Mouse (Mus musculus): ENCODE measurements around the gene Pak1. TPM values are rescaled to one million over a fixed set of nuclear protein-coding genes. Genes with fewer than 3 reads are reported as not detected.

Gene Pak1
- polyA plus RNA-seq, 1 experiment from 2014 or later, result 5.5 TPM

DNA sequence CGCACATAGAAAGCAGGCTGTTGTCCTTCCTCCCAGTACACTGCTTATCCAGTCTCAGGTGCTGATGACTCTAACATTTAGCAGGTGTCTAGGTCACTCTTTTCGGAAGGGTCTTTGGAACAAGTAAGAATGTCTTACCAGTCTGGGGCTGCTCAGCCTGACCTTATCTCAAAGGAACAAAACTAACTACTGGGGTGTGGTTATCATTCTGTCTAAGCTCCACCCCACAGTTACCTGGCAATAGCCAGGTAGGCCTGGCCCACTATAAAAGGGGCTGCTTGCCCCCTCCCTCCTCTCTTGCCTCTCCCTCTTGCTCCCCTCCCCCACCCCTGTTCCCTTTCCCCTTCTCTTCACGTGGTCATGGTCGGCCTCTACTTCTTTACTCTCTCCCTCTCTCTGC lies 19.3 kb upstream of the Pak1 start:
- Histone ChIP-seq H3K4me2 (no peak overlapping the region), H3K27ac (ENCODE audit: low read depth, low read length) (no peak overlapping the region), H3K4me3 (ENCODE audit: low read depth, low read length) (no peak overlapping the region), H3K9ac (ENCODE audit: low read depth, low read length) (no peak overlapping the region), H3K36me3 (ENCODE audit: control insufficient read depth, insufficient read depth, low read length) (no peaks in the 10 kb centered on the region), H3K9me3 (replicated peaks; ENCODE audit: control insufficient read depth, low read length) (no peaks in the 10 kb centered on the region), H3K27me3 (ENCODE audit: control insufficient read depth, insufficient read depth, low read length) (no peaks in the 10 kb centered on the region), H3K4me1 (ENCODE audit: control insufficient read depth, insufficient read depth, low read length) (no peaks in the 10 kb centered on the region)
- WGBS (ENCODE audit: insufficient replicate concordance), result 76% methylated on average over 4 of the region's 4 CpGs
- no peak for ATAC-seq (replicated peaks; ENCODE audit: insufficient number of reproducible peaks, low FRiP score, low TSS enrichment)

DNA sequence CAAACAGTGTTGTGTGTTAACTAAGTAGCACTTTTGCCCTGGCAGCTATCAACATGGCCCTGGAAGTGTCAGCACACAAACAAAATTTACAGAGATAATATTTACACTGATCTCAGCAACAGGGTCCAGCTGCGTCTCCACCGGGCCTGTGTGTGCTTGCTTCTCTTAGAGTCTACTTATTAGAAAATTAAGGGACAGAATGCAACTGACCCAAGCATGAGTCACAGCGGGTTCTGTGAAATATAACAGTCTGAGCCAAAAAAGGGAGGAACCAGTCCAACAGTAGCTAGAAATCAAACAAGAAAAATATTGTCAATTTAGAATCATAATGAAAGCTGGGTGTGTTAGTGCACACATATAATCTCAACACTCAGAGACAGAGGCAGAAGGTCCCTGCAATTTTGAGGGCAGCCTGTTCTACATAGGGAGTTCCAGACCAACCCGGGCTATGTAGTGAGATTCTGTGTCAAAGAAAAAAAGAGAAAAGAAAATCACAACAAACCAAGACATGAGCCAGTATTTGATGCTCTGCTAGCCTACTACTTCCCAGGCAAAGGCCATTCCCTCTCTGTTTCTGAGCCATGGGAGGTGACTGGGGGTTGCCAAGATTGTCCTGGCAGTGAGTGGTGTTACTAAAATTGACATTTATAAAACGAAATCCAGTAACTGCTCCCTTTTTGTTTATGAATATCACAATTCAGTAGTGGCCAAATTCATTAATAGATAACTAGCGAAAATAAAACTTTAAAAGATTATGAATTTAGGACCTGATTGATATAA lies 17.3 kb upstream of the Pak1 start:
- Histone ChIP-seq H3K4me2 (no peak overlapping the region), H3K9me3 (replicated peaks; ENCODE audit: control insufficient read depth, low read length) (no peaks in the 10 kb centered on the region), H3K36me3 (ENCODE audit: control insufficient read depth, insufficient read depth, low read length) (no peaks in the 10 kb centered on the region), H3K4me3 (ENCODE audit: low read depth, low read length) (no peak overlapping the region), H3K9ac (ENCODE audit: low read depth, low read length) (no peak overlapping the region), H3K4me1 (ENCODE audit: control insufficient read depth, insufficient read depth, low read length) (no peaks in the 10 kb centered on the region), H3K27me3 (ENCODE audit: control insufficient read depth, insufficient read depth, low read length) (no peaks in the 10 kb centered on the region), H3K27ac (ENCODE audit: low read depth, low read length) (no peak overlapping the region)
- ATAC-seq (replicated peaks; ENCODE audit: insufficient number of reproducible peaks, low FRiP score, low TSS enrichment), result no peak
- WGBS (ENCODE audit: insufficient replicate concordance), result 76% methylated on average over 6 of the region's 6 CpGs

DNA sequence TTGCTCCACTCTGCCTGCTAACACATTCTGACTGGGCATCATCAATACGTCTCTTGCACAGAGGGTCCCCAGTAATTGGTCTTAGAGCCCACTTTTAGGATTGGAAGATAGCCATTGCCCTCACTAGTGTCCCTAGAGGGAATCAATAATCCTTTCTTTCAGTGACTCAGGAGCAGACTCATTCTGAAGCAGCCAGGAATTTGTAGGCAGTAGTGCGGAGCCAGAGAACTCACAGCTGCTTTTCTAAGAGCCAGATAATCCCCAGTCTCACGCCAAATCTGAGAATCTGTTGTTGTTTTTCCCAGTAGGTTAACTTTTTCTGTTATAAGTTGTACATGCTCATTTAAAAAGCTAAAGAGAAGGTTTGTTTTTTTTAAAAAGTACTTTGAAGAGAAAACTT lies 13.0 kb upstream of the Pak1 start:
- Histone ChIP-seq H3K4me1 (ENCODE audit: control insufficient read depth, insufficient read depth, low read length) (no peaks in the 10 kb centered on the region), H3K36me3 (ENCODE audit: control insufficient read depth, insufficient read depth, low read length) (no peaks in the 10 kb centered on the region), H3K4me2 (no peak overlapping the region), H3K4me3 (ENCODE audit: low read depth, low read length) (no peak overlapping the region), H3K27ac (ENCODE audit: low read depth, low read length) (no peak overlapping the region), H3K9ac (ENCODE audit: low read depth, low read length) (no peak overlapping the region), H3K9me3 (replicated peaks; ENCODE audit: control insufficient read depth, low read length) (no peaks in the 10 kb centered on the region; the same call in 1 of the 2 replicates), H3K27me3 (ENCODE audit: control insufficient read depth, insufficient read depth, low read length) (no peaks in the 10 kb centered on the region)
- ATAC-seq (replicated peaks; ENCODE audit: insufficient number of reproducible peaks, low FRiP score, low TSS enrichment), result no peak
- WGBS (ENCODE audit: insufficient replicate concordance), result 36% methylated on average over 3 of the region's 3 CpGs

DNA sequence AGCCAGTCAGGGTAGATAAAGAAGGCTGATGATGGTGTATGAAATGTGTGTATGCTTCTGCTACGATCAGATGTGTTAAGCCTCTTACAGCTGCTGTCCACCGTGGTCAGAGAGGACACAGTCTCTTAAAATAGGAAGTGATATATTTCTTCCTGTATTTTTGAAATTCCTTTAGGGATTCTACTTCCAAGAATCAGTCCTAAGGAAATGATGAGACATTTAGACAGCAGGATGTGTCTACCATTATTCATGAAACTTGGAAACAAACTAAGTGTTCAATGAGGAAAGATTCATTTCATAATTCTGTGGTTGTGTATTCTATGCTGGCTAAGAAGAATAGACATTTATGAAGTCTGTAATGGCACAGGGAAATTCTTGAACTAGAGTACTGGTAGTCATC lies 12.4 kb upstream of the Pak1 start:
- no peak overlapping the region for H3K4me2 ChIP-seq
- no peak for ATAC-seq (replicated peaks; ENCODE audit: insufficient number of reproducible peaks, low FRiP score, low TSS enrichment)
- H3K36me3 ChIP-seq (ENCODE audit: control insufficient read depth, insufficient read depth, low read length), result no peaks in the 10 kb centered on the region
- no peaks in the 10 kb centered on the region for H3K4me1 ChIP-seq (ENCODE audit: control insufficient read depth, insufficient read depth, low read length)
- no peak overlapping the region for H3K4me3 ChIP-seq (ENCODE audit: low read depth, low read length)
- no peak overlapping the region for H3K9ac ChIP-seq (ENCODE audit: low read depth, low read length)
- 45% methylated on average over 2 of the region's 2 CpGs for WGBS (ENCODE audit: insufficient replicate concordance)
- H3K27ac ChIP-seq (ENCODE audit: low read depth, low read length), result no peak overlapping the region
- H3K9me3 ChIP-seq (replicated peaks; ENCODE audit: control insufficient read depth, low read length), result no peaks in the 10 kb centered on the region; the same call in 1 of the 2 replicates
- H3K27me3 ChIP-seq (ENCODE audit: control insufficient read depth, insufficient read depth, low read length), result no peaks in the 10 kb centered on the region

DNA sequence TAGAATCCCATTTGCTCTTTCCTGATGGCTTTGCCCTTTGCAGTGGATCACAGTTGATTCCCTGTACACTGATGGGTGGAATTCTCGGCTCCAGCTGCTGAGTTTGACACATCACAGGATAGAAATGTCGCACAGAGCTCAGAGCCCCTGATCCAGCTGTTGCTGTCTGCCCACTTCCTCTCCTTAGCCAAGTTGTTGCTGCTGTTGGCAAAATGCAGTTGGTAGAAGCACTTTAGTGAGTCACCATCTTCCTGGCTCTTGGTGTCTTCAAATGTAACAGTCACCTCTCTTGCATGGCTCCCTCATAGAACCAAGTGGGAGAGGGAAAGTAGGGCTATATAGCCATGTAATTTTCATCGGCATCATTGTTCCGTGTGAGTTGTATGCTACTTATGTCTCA lies 11.2 kb upstream of the Pak1 start:
- H3K4me3 ChIP-seq (ENCODE audit: low read depth, low read length), result no peak overlapping the region
- no peak for ATAC-seq (replicated peaks; ENCODE audit: insufficient number of reproducible peaks, low FRiP score, low TSS enrichment)
- no peak overlapping the region for H3K9ac ChIP-seq (ENCODE audit: low read depth, low read length)
- no peak overlapping the region for H3K4me2 ChIP-seq
- no peaks in the 10 kb centered on the region for H3K36me3 ChIP-seq (ENCODE audit: control insufficient read depth, insufficient read depth, low read length)
- 82% methylated on average over 4 of the region's 4 CpGs for WGBS (ENCODE audit: insufficient replicate concordance)
- no peaks in the 10 kb centered on the region for H3K27me3 ChIP-seq (ENCODE audit: control insufficient read depth, insufficient read depth, low read length)
- H3K4me1 ChIP-seq (ENCODE audit: control insufficient read depth, insufficient read depth, low read length), result no peaks in the 10 kb centered on the region
- no peak overlapping the region for H3K27ac ChIP-seq (ENCODE audit: low read depth, low read length)
- H3K9me3 ChIP-seq (replicated peaks; ENCODE audit: control insufficient read depth, low read length), result no peaks in the 10 kb centered on the region; the same call in 1 of the 2 replicates

DNA sequence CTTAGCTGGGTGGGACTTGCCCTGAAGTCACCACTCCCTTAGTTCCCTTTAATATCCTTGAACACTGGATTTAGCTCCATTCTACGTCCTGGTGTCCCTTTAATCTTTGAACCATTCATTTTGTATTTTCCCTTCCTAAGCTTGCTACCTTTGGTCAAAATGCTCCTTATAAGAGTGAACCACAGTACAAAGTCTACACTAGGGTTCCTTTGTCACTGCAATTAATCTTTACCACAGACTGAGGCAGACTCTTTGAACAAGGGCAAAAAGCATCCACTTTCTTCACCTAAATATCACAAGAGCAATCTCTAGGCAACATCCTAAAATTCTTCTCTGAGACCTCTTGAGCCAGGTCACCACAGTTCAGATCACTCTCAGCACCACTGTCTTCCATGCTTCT lies 8.1 kb upstream of the Pak1 start:
- no peak for ATAC-seq (replicated peaks; ENCODE audit: insufficient number of reproducible peaks, low FRiP score, low TSS enrichment)
- 79% methylated on average over 1 of the region's 1 CpGs for WGBS (ENCODE audit: insufficient replicate concordance)
- Histone ChIP-seq H3K27me3 (ENCODE audit: control insufficient read depth, insufficient read depth, low read length) (no peaks in the 10 kb centered on the region), H3K4me1 (ENCODE audit: control insufficient read depth, insufficient read depth, low read length) (no peaks in the 10 kb centered on the region), H3K27ac (ENCODE audit: low read depth, low read length) (no peak overlapping the region), H3K9me3 (replicated peaks; ENCODE audit: control insufficient read depth, low read length) (no peaks in the 10 kb centered on the region; the same call in 1 of the 2 replicates), H3K9ac (ENCODE audit: low read depth, low read length) (no peak overlapping the region), H3K4me2 (no peak overlapping the region), H3K36me3 (ENCODE audit: control insufficient read depth, insufficient read depth, low read length) (no peaks in the 10 kb centered on the region), H3K4me3 (ENCODE audit: low read depth, low read length) (no peak overlapping the region)

DNA sequence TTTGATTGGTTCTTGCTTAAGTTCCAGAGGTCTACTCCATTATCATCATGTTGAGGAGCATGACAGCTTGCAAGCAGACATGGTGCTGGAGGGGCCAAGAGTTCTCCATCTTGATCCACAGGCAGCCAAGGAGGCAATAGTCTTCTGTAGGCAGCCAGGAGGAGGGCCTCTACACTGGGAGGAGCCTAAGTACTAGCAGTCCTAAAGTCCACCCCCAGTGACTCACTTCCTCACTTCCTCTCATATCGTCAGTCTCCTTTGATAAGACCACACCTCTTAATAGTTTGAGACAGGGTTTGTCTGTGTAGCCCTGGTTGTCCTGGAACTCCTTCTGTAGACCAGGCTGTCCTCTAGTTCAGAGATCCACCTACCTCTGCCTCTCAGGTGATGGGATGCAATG lies 7.5 kb upstream of the Pak1 start:
- Histone ChIP-seq H3K4me3 (ENCODE audit: low read depth, low read length) (no peak overlapping the region), H3K9ac (ENCODE audit: low read depth, low read length) (no peak overlapping the region), H3K27ac (ENCODE audit: low read depth, low read length) (no peak overlapping the region), H3K4me2 (no peak overlapping the region), H3K36me3 (ENCODE audit: control insufficient read depth, insufficient read depth, low read length) (no peaks in the 10 kb centered on the region), H3K9me3 (replicated peaks; ENCODE audit: control insufficient read depth, low read length) (no peaks in the 10 kb centered on the region; the same call in 1 of the 2 replicates), H3K27me3 (ENCODE audit: control insufficient read depth, insufficient read depth, low read length) (peaks cover 2% of the 10 kb centered on the region; the same call in 1 of the 2 replicates), H3K4me1 (ENCODE audit: control insufficient read depth, insufficient read depth, low read length) (no peaks in the 10 kb centered on the region)
- WGBS (ENCODE audit: insufficient replicate concordance), result 36% methylated on average over 1 of the region's 1 CpGs
- ATAC-seq (replicated peaks; ENCODE audit: insufficient number of reproducible peaks, low FRiP score, low TSS enrichment), result no peak

DNA sequence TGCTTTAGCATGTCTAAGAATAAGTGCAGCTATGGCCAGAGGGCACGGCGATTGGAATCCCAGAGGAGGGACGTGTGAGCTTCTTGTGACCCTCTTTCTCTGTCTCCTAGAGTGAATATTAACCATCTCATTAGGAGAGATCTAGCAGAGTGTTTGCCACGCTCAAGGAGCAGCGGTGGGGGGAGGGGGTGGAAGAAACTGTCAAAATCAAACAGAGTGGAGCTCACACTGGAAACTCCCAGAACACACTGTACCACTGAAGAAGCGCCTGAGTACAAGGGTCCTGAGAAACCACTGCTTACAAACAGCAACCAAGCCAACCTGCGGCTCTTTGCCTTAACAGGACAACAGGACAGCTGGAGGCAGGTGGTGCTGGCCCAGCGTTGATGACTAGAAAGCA lies 6.8 kb upstream of the Pak1 start:
- no peak overlapping the region for H3K4me3 ChIP-seq (ENCODE audit: low read depth, low read length)
- no peak overlapping the region for H3K4me2 ChIP-seq
- no peaks in the 10 kb centered on the region for H3K4me1 ChIP-seq (ENCODE audit: control insufficient read depth, insufficient read depth, low read length)
- ATAC-seq (replicated peaks; ENCODE audit: insufficient number of reproducible peaks, low FRiP score, low TSS enrichment), result no peak
- H3K9me3 ChIP-seq (replicated peaks; ENCODE audit: control insufficient read depth, low read length), result no peaks in the 10 kb centered on the region; the same call in 1 of the 2 replicates
- no peaks in the 10 kb centered on the region for H3K36me3 ChIP-seq (ENCODE audit: control insufficient read depth, insufficient read depth, low read length)
- no peak overlapping the region for H3K9ac ChIP-seq (ENCODE audit: low read depth, low read length)
- WGBS (ENCODE audit: insufficient replicate concordance), result 69% methylated on average over 8 of the region's 8 CpGs
- peaks cover 5% of the 10 kb centered on the region; the same call in 1 of the 2 replicates for H3K27me3 ChIP-seq (ENCODE audit: control insufficient read depth, insufficient read depth, low read length)
- no peak overlapping the region for H3K27ac ChIP-seq (ENCODE audit: low read depth, low read length)

DNA sequence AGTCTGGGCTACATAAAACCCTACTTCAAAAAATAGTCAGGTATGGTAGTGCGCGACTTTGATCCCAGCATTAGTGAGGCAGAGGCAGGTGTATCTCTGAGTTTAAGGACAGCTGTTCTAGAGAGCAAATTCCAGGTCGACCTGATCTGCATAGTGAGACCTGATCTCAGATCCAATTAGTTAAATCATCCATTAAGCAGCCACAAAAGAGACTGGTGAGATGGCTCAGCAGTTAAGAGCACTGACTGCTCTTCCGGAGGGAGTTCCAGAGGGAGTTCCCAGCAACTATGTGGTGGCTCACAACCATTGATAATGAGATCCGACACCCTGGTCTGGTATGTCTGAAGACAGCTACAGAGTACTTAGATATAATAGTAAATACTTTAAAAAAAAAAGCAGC lies 4.8 kb upstream of the Pak1 start:
- H3K27me3 ChIP-seq (ENCODE audit: control insufficient read depth, insufficient read depth, low read length), result peaks cover 11% of the 10 kb centered on the region; the same call in 1 of the 2 replicates
- no peaks in the 10 kb centered on the region for H3K4me1 ChIP-seq (ENCODE audit: control insufficient read depth, insufficient read depth, low read length)
- 55% methylated on average over 5 of the region's 5 CpGs for WGBS (ENCODE audit: insufficient replicate concordance)
- H3K4me2 ChIP-seq, result no peak overlapping the region
- H3K9ac ChIP-seq (ENCODE audit: low read depth, low read length), result no peak overlapping the region
- H3K36me3 ChIP-seq (ENCODE audit: control insufficient read depth, insufficient read depth, low read length), result no peaks in the 10 kb centered on the region
- no peak for ATAC-seq (replicated peaks; ENCODE audit: insufficient number of reproducible peaks, low FRiP score, low TSS enrichment)
- H3K4me3 ChIP-seq (ENCODE audit: low read depth, low read length), result no peak overlapping the region
- no peak overlapping the region for H3K27ac ChIP-seq (ENCODE audit: low read depth, low read length)
- no peaks in the 10 kb centered on the region for H3K9me3 ChIP-seq (replicated peaks; ENCODE audit: control insufficient read depth, low read length)
